Mouse (Mus musculus) liver, embryonic 14.5 days (tissue): ENCODE data around the gene Olfr312. TPM values are rescaled to one million over a fixed set of nuclear protein-coding genes. Genes with fewer than 3 reads are reported as not detected.

Source experiments
- ATAC-seq: fragments of 200-750 bp; cut with Nextera tagmentation; 2 replicates; pipeline ENCODE4 v1.8.0; 2017; ENCODE audit warnings: moderate number of reproducible peaks, mild to moderate bottlenecking, moderate library complexity; ENCODE audit not compliant: insufficient read depth
- DNase-seq, 3 experiments: peaks; one replicate each; pipeline ENCODE4 v3.0.0-alpha.2; 2012 to 2013; ENCODE audit warnings: low read depth in 3 of 3, low spot score in 3 of 3
- H3K27ac ChIP-seq: fragments of 300-500 bp; sonication (generic); 2 replicates; pipeline ENCODE4 v1.5.1; 2014; ENCODE audit warnings: moderate library complexity, mild to moderate bottlenecking, control low read depth, inconsistent platforms
- H3K27me3 ChIP-seq: fragments of 300-500 bp; sonication (generic); 2 replicates; pipeline ENCODE4 v1.6.1; 2014; ENCODE audit warnings: mild to moderate bottlenecking, low read length, moderate library complexity; ENCODE audit not compliant: control insufficient read depth, insufficient read depth
- H3K36me3 ChIP-seq: fragments of 300-500 bp; sonication (generic); replicated peaks from 2 replicates; pipeline ENCODE4 v1.6.1; 2014; ENCODE audit warnings: low read depth; ENCODE audit not compliant: control insufficient read depth, insufficient read depth
- H3K4me1 ChIP-seq, 2 experiments: fragments of 200-500 bp in 1 of 2; fragments of 300-500 bp in 1 of 2; sonication (generic) in 1 of 2; replicated peaks; 2 replicates each; pipeline ENCODE4 v1.6.1; 2012 to 2014; ENCODE audit warnings: antibody characterized with exemption in 1 of 2, inconsistent platforms in 1 of 2, low read length in 1 of 2; ENCODE audit not compliant: control insufficient read depth in 2 of 2, insufficient read depth in 2 of 2
- H3K4me2 ChIP-seq: fragments of 300-500 bp; sonication (generic); 2 replicates; pipeline ENCODE4 v1.6.1; 2014; ENCODE audit warnings: low read depth, mild to moderate bottlenecking, control low read depth, moderate library complexity
- H3K4me3 ChIP-seq, 2 experiments: fragments of 200-500 bp in 1 of 2; fragments of 300-500 bp in 1 of 2; sonication (generic) in 1 of 2; 2 replicates each; pipeline ENCODE4 v1.5.1; 2012 to 2014; ENCODE audit warnings: low read depth in 2 of 2, low read length in 2 of 2, mild to moderate bottlenecking in 2 of 2, control low read depth in 1 of 2, inconsistent platforms in 1 of 2, moderate library complexity in 1 of 2; ENCODE audit not compliant: insufficient read depth in 1 of 2
- H3K9ac ChIP-seq: fragments of 300-500 bp; sonication (generic); replicated peaks from 2 replicates; pipeline ENCODE4 v1.6.1; 2014; ENCODE audit warnings: mild to moderate bottlenecking, control low read depth, moderate library complexity
- H3K9me3 ChIP-seq: fragments of 300-500 bp; sonication (generic); 2 replicates; pipeline ENCODE4 v1.6.1; 2016; ENCODE audit warnings: low read length, mixed read lengths; ENCODE audit not compliant: control insufficient read depth
- CTCF ChIP-seq: IDR thresholded peaks from 2 replicates; pipeline ENCODE4 v1.5.1; 2016; ENCODE audit warnings: antibody characterized with exemption, low read depth, control low read depth
- EP300 ChIP-seq: IDR thresholded peaks from 2 replicates; pipeline ENCODE4 v1.6.1; 2016; ENCODE audit warnings: antibody characterized with exemption, low read depth
- WGBS: fragments of 180-500 bp; shearing (Covaris S2); extraction: QIAGEN DNeasy Blood & Tissue Kit; methylation state at CpG from one replicate; pipeline ENCODE4 v1.1.7; 2014; ENCODE audit not compliant: insufficient replicate concordance; 5-methylcytosine and 5-hydroxymethylcytosine counted together
- polyA plus RNA-seq, 2 experiments: library from polyadenylated mRNA; depleted of rRNA in 1 of 2; stranded (reverse) in 1 of 2; unstranded in 1 of 2; fragments of >200 nt; fragmentation: Nextera tagmentation in 1 of 2; extraction: Ambion mirVana in 1 of 2; gene quantifications; 2 replicates each; pipeline versions ENCODE4 v1.2.1 to v1.2.3; 2012 to 2014

Olfr312 gene
- polyA plus RNA-seq, 2 experiments = not detected

- Histone ChIP-seq H3K4me3 (no peak overlapping the region), H3K27ac (no peak overlapping the region), H3K4me2 (no peak overlapping the region), H3K9me3 (no peaks in the 10 kb centered on the region), H3K27me3 (no peaks in the 10 kb centered on the region), H3K4me1 (no peaks in the 10 kb centered on the region), H3K9ac (no peak overlapping the region), H3K36me3 (no peaks in the 10 kb centered on the region)
- ATAC-seq (no peak), DNase-seq (no peak)
- 25% methylated on average over 3 of the region's 3 CpGs for WGBS
- TF ChIP-seq CTCF (no peak), EP300 (no peak)
Measured at GRCm38 (mm10) chr11:58789532-58789931, 39.5 kb upstream of the Olfr312 start.

GRCm38 (mm10) chr11:58790053-58790452 lies 39.0 kb upstream of the Olfr312 start:
- Histone ChIP-seq H3K27ac (no peak overlapping the region), H3K4me1 (no peaks in the 10 kb centered on the region), H3K9me3 (no peaks in the 10 kb centered on the region), H3K36me3 (no peaks in the 10 kb centered on the region), H3K4me2 (no peak overlapping the region), H3K27me3 (no peaks in the 10 kb centered on the region), H3K9ac (no peak overlapping the region), H3K4me3 (no peak overlapping the region)
- ATAC-seq (no peak), DNase-seq (no peak)
- WGBS = 10% methylated on average over 2 of the region's 2 CpGs
- TF ChIP-seq EP300 (no peak), CTCF (no peak)

GRCm38 (mm10) chr11:58790646-58791045 lies 38.4 kb upstream of the Olfr312 start:
- DNase-seq = peak in 2 of 3 experiments; percentile 4 to 13

GRCm38 (mm10) chr11:58795856-58796255 lies 33.2 kb upstream of the Olfr312 start:
- TF ChIP-seq CTCF = 0 out of 2 replicates have a peak, but pooled peaks have one; percentile 22
- no peak for TF ChIP-seq EP300
- Histone ChIP-seq H3K27ac (no peak overlapping the region), H3K4me1 (no peaks in the 10 kb centered on the region), H3K9ac (no peak overlapping the region), H3K27me3 (no peaks in the 10 kb centered on the region), H3K36me3 (no peaks in the 10 kb centered on the region), H3K4me3 (no peak overlapping the region), H3K9me3 (no peaks in the 10 kb centered on the region), H3K4me2 (no peak overlapping the region)
- ATAC-seq (no peak), DNase-seq (no peak)
- 64% methylated on average over 2 of the region's 2 CpGs for WGBS

More at GRCm38 (mm10) chr11:58790646-58791045, 38.4 kb upstream of the Olfr312 start:
- no peak overlapping the region for H3K4me3 ChIP-seq
- H3K36me3 ChIP-seq = no peaks in the 10 kb centered on the region
- H3K4me2 ChIP-seq = no peak overlapping the region
- no peak overlapping the region for H3K9ac ChIP-seq
- 43% methylated on average over 6 of the region's 6 CpGs for WGBS
- no peak for ATAC-seq
- H3K27me3 ChIP-seq = no peaks in the 10 kb centered on the region
- TF ChIP-seq CTCF = no peak
- TF ChIP-seq EP300 = no peak
- no peak overlapping the region for H3K27ac ChIP-seq
- no peaks in the 10 kb centered on the region for H3K9me3 ChIP-seq
- no peaks in the 10 kb centered on the region for H3K4me1 ChIP-seq

GRCm38 (mm10) chr11:58796850-58797249 lies 32.2 kb upstream of the Olfr312 start:
- Histone ChIP-seq H3K36me3 (no peaks in the 10 kb centered on the region), H3K27me3 (no peaks in the 10 kb centered on the region), H3K9ac (no peak overlapping the region), H3K4me1 (no peaks in the 10 kb centered on the region), H3K4me3 (no peak overlapping the region), H3K27ac (no peak overlapping the region), H3K9me3 (no peaks in the 10 kb centered on the region), H3K4me2 (no peak overlapping the region)
- WGBS = 57% methylated on average over 7 of the region's 7 CpGs
- DNase-seq = no peak
- ATAC-seq = no peak
- TF ChIP-seq EP300 (no peak), CTCF (no peak)
